Mouse (Mus musculus) heart, embryonic 13.5 days (tissue): ENCODE results near the gene Ednra. TPM values are rescaled to one million over a fixed set of nuclear protein-coding genes. Genes with fewer than 3 reads are reported as not detected.

ENCODE experiments used
- ATAC-seq: fragments of 200-750 bp; cut with Nextera tagmentation; 2 replicates; pipeline ENCODE4 v1.8.0; 2017; ENCODE audit warnings: moderate TSS enrichment; ENCODE audit not compliant: insufficient number of reproducible peaks, low FRiP score, low TSS enrichment; ENCODE audit errors: extremely low read depth
- H3K27ac ChIP-seq: fragments of 300-500 bp; sonication (generic); replicated peaks from 2 replicates; pipeline ENCODE4 v1.5.1; 2015; ENCODE audit warnings: moderate library complexity, mild to moderate bottlenecking, inconsistent platforms
- H3K27me3 ChIP-seq: fragments of 300-500 bp; sonication (generic); replicated peaks from 2 replicates; pipeline ENCODE4 v1.6.1; 2015; ENCODE audit warnings: mild to moderate bottlenecking, inconsistent platforms
- H3K36me3 ChIP-seq: fragments of 300-500 bp; sonication (generic); 2 replicates; pipeline ENCODE4 v1.6.1; 2015; ENCODE audit warnings: mild to moderate bottlenecking, inconsistent platforms
- H3K4me1 ChIP-seq: fragments of 300-500 bp; sonication (generic); 2 replicates; pipeline ENCODE4 v1.6.1; 2015; ENCODE audit warnings: inconsistent platforms
- H3K4me2 ChIP-seq: fragments of 300-500 bp; sonication (generic); 2 replicates; pipeline ENCODE4 v1.6.1; 2015; ENCODE audit warnings: inconsistent platforms, mild to moderate bottlenecking, moderate library complexity
- H3K4me3 ChIP-seq: fragments of 300-500 bp; sonication (generic); 2 replicates; pipeline ENCODE4 v1.5.1; 2015; ENCODE audit warnings: moderate library complexity, mild to moderate bottlenecking, inconsistent platforms
- H3K9ac ChIP-seq: fragments of 300-500 bp; sonication (generic); 2 replicates; pipeline ENCODE4 v1.6.1; 2015; ENCODE audit warnings: inconsistent platforms, mild to moderate bottlenecking, moderate library complexity
- H3K9me3 ChIP-seq: fragments of 300-500 bp; sonication (generic); 2 replicates; pipeline ENCODE4 v1.6.1; 2016; ENCODE audit warnings: inconsistent platforms
- WGBS: fragments of 180-500 bp; shearing (Covaris S2); methylation state at CpG from one replicate; pipeline ENCODE4 v1.1.7; 2015; ENCODE audit warnings: mixed read lengths; 5-methylcytosine and 5-hydroxymethylcytosine counted together
- polyA plus RNA-seq: library from polyadenylated mRNA; unstranded; fragments of >200 nt; fragmentation: Nextera tagmentation; extraction: Ambion mirVana; gene quantifications from 2 replicates; pipeline ENCODE4 v1.2.1, GENCODE M21; 2015

Ednra gene
- polyA plus RNA-seq, 1 experiment from 2014 or later, result 42.8 TPM

- no peak overlapping the region for H3K9ac ChIP-seq
- ATAC-seq, result no peak
- H3K9me3 ChIP-seq, result no peaks in the 10 kb centered on the region
- no peaks in the 10 kb centered on the region for H3K27me3 ChIP-seq
- no peaks in the 10 kb centered on the region for H3K36me3 ChIP-seq
- no peak overlapping the region for H3K4me3 ChIP-seq
- H3K4me1 ChIP-seq, result peaks cover 3% of the 10 kb centered on the region
- no peak overlapping the region for H3K27ac ChIP-seq
- no peak overlapping the region for H3K4me2 ChIP-seq
- 78% methylated on average over 3 of the region's 3 CpGs for WGBS
Measured at GRCm38 (mm10) chr8:77637593-77637992, 86.7 kb downstream of the Ednra start.

- ATAC-seq, result no peak
- Histone ChIP-seq H3K9ac (no peak overlapping the region), H3K36me3 (no peaks in the 10 kb centered on the region), H3K9me3 (no peaks in the 10 kb centered on the region), H3K4me2 (no peak overlapping the region), H3K4me3 (no peak overlapping the region), H3K27ac (no peak overlapping the region), H3K27me3 (no peaks in the 10 kb centered on the region), H3K4me1 (no peaks in the 10 kb centered on the region)
- 67% methylated on average over 5 of the region's 5 CpGs for WGBS
Measured at GRCm38 (mm10) chr8:77634035-77634434, 90.2 kb downstream of the Ednra start.

- no peaks in the 10 kb centered on the region for H3K9me3 ChIP-seq
- WGBS, result 72% methylated on average over 2 of the region's 2 CpGs
Measured at GRCm38 (mm10) chr8:77633211-77633610, 91.1 kb downstream of the Ednra start.

GRCm38 (mm10) chr8:77630691-77631090 is 93.6 kb downstream of the Ednra start:
- no peak overlapping the region for H3K4me2 ChIP-seq
- WGBS, result 62% methylated on average over 3 of the region's 3 CpGs
- H3K36me3 ChIP-seq, result no peaks in the 10 kb centered on the region
- no peak overlapping the region for H3K9ac ChIP-seq
- no peaks in the 10 kb centered on the region for H3K27me3 ChIP-seq
- no peaks in the 10 kb centered on the region for H3K4me1 ChIP-seq
- H3K4me3 ChIP-seq, result no peak overlapping the region
- no peak for ATAC-seq
- H3K27ac ChIP-seq, result no peak overlapping the region
- no peaks in the 10 kb centered on the region for H3K9me3 ChIP-seq

More at GRCm38 (mm10) chr8:77633211-77633610, 91.1 kb downstream of the Ednra start:
- no peak overlapping the region for H3K4me2 ChIP-seq
- no peaks in the 10 kb centered on the region for H3K4me1 ChIP-seq
- no peak overlapping the region for H3K9ac ChIP-seq
- no peak overlapping the region for H3K4me3 ChIP-seq
- no peaks in the 10 kb centered on the region for H3K27me3 ChIP-seq
- no peak for ATAC-seq
- no peak overlapping the region for H3K27ac ChIP-seq
- no peaks in the 10 kb centered on the region for H3K36me3 ChIP-seq

- no peak for ATAC-seq
- Histone ChIP-seq H3K27ac (no peak overlapping the region), H3K4me2 (no peak overlapping the region), H3K27me3 (no peaks in the 10 kb centered on the region), H3K9me3 (no peaks in the 10 kb centered on the region), H3K36me3 (no peaks in the 10 kb centered on the region), H3K4me1 (no peaks in the 10 kb centered on the region), H3K9ac (no peak overlapping the region), H3K4me3 (no peak overlapping the region)
- 17% methylated on average over 15 of the region's 15 CpGs for WGBS
Measured at GRCm38 (mm10) chr8:77629858-77630537, 94.3 kb downstream of the Ednra start.

- no peak for ATAC-seq
- Histone ChIP-seq H3K4me3 (no peak overlapping the region), H3K4me1 (no peaks in the 10 kb centered on the region), H3K9me3 (no peaks in the 10 kb centered on the region), H3K4me2 (no peak overlapping the region), H3K27ac (no peak overlapping the region), H3K9ac (no peak overlapping the region), H3K36me3 (no peaks in the 10 kb centered on the region), H3K27me3 (no peaks in the 10 kb centered on the region)
- WGBS, result 85% methylated on average over 7 of the region's 7 CpGs
Measured at GRCm38 (mm10) chr8:77623677-77624209, 100.5 kb downstream of the Ednra start.

- ATAC-seq, result peak; percentile 58; the same call in 1 of the 2 replicates
Measured at GRCm38 (mm10) chr8:77617916-77618315, 106.3 kb downstream of the Ednra start.

More at GRCm38 (mm10) chr8:77617916-77618315, 106.3 kb downstream of the Ednra start:
- Histone ChIP-seq H3K4me2 (no peak overlapping the region), H3K4me3 (no peak overlapping the region), H3K27me3 (no peaks in the 10 kb centered on the region; the same call in 1 of the 2 replicates), H3K27ac (no peak overlapping the region), H3K4me1 (no peaks in the 10 kb centered on the region), H3K9ac (no peak overlapping the region), H3K9me3 (no peaks in the 10 kb centered on the region), H3K36me3 (no peaks in the 10 kb centered on the region)
- 51% methylated on average over 2 of the region's 2 CpGs for WGBS

Other genes with a start within 250 kb of the Ednra start
- gene Arhgap10, start 206.5 kb downstream of the Ednra start, polyA plus RNA-seq, result 20.3 and 20.7 TPM in 2 replicates
- gene Prmt9, start 175.1 kb downstream of the Ednra start, polyA plus RNA-seq, result 10.0 and 13.0 TPM in 2 replicates
- 20.5 and 21.1 TPM in 2 replicates for gene Tmem184c, start 113.8 kb downstream of the Ednra start, polyA plus RNA-seq